Mouse (Mus musculus) heart, postnatal 0 days (tissue): ENCODE data around the gene Olfr1428. TPM values are rescaled to one million over a fixed set of nuclear protein-coding genes. Genes with fewer than 3 reads are reported as not detected.

Experiments
- polyA plus RNA-seq: library from polyadenylated mRNA; unstranded; fragments of >200 nt; fragmentation: Nextera tagmentation; extraction: Ambion mirVana; gene quantifications from 2 replicates; pipeline ENCODE4 v1.2.1, GENCODE M21; 2015
- total RNA-seq: library from RNA; depleted of rRNA; stranded (reverse); fragments of >200 nt; gene quantifications from 2 replicates; pipeline ENCODE4 v1.2.3, GENCODE M21; 2014; ENCODE audit warnings: low replicate concordance; rRNA removed

The Olfr1428 gene
- total and polyA plus RNA-seq, 2 experiments from 2014 or later, result not detected

Other genes with a start within 250 kb of the Olfr1428 start
- not detected in 2 replicates for gene Olfr1419, start 240.8 kb downstream of the Olfr1428 start, total RNA-seq
- gene Olfr1419, start 240.8 kb downstream of the Olfr1428 start, polyA plus RNA-seq, result not detected in 2 replicates
- not detected in 2 replicates for gene Olfr1420, start 229.3 kb downstream of the Olfr1428 start, total RNA-seq
- gene Olfr1420, start 229.3 kb downstream of the Olfr1428 start, polyA plus RNA-seq, result 0.11 TPM in 1 of 2 replicates, not detected in the other
- 12.9 and 14.7 TPM in 2 replicates for gene Patl1, start 203.5 kb downstream of the Olfr1428 start, total RNA-seq
- gene Patl1, start 203.5 kb downstream of the Olfr1428 start, polyA plus RNA-seq, result 10.0 and 11.5 TPM in 2 replicates
- 32.7 and 43.2 TPM in 2 replicates for gene Osbp, start 150.0 kb downstream of the Olfr1428 start, total RNA-seq
- gene Osbp, start 150.0 kb downstream of the Olfr1428 start, polyA plus RNA-seq, result 4.7 and 5.1 TPM in 2 replicates
- gene Olfr1423, start 74.6 kb downstream of the Olfr1428 start, total RNA-seq, result not detected in 2 replicates
- not detected in 2 replicates for gene Olfr1423, start 74.6 kb downstream of the Olfr1428 start, polyA plus RNA-seq
- not detected in 2 replicates for gene Olfr1424, start 53.2 kb downstream of the Olfr1428 start, total RNA-seq
- not detected in 2 replicates for gene Olfr1424, start 53.2 kb downstream of the Olfr1428 start, polyA plus RNA-seq
- not detected in 2 replicates for gene Olfr1425, start 38.2 kb downstream of the Olfr1428 start, total RNA-seq
- gene Olfr1425, start 38.2 kb downstream of the Olfr1428 start, polyA plus RNA-seq, result not detected in 2 replicates
- not detected in 2 replicates for gene Olfr1426, start 23.9 kb downstream of the Olfr1428 start, total RNA-seq
- gene Olfr1426, start 23.9 kb downstream of the Olfr1428 start, polyA plus RNA-seq, result not detected in 2 replicates
- not detected in 2 replicates for gene Olfr1427, start 12.6 kb downstream of the Olfr1428 start, total RNA-seq
- not detected in 2 replicates for gene Olfr1427, start 12.6 kb downstream of the Olfr1428 start, polyA plus RNA-seq
- not detected in 2 replicates for gene Olfr76, start 7.3 kb upstream of the Olfr1428 start, total RNA-seq
- not detected in 2 replicates for gene Olfr76, start 7.3 kb upstream of the Olfr1428 start, polyA plus RNA-seq
- not detected in 2 replicates for gene Olfr1555-ps1, start 54.2 kb upstream of the Olfr1428 start, total RNA-seq
- not detected in 2 replicates for gene Olfr1555-ps1, start 54.2 kb upstream of the Olfr1428 start, polyA plus RNA-seq
- gene Olfr1431, start 84.7 kb upstream of the Olfr1428 start, total RNA-seq, result not detected in 2 replicates
- not detected in 2 replicates for gene Olfr1431, start 84.7 kb upstream of the Olfr1428 start, polyA plus RNA-seq
- gene Olfr1432, start 116.7 kb upstream of the Olfr1428 start, total RNA-seq, result not detected in 2 replicates
- gene Olfr1432, start 116.7 kb upstream of the Olfr1428 start, polyA plus RNA-seq, result not detected in 2 replicates
- gene Olfr262, start 125.8 kb upstream of the Olfr1428 start, total RNA-seq, result not detected in 2 replicates
- not detected in 2 replicates for gene Olfr262, start 125.8 kb upstream of the Olfr1428 start, polyA plus RNA-seq
- gene Olfr235, start 145.1 kb upstream of the Olfr1428 start, total RNA-seq, result not detected in 2 replicates
- not detected in 2 replicates for gene Olfr235, start 145.1 kb upstream of the Olfr1428 start, polyA plus RNA-seq
- gene Olfr1434, start 164.0 kb upstream of the Olfr1428 start, total RNA-seq, result not detected in 2 replicates
- not detected in 2 replicates for gene Olfr1434, start 164.0 kb upstream of the Olfr1428 start, polyA plus RNA-seq
- gene Olfr1436, start 183.2 kb upstream of the Olfr1428 start, total RNA-seq, result not detected in 2 replicates
- gene Olfr1436, start 183.2 kb upstream of the Olfr1428 start, polyA plus RNA-seq, result not detected in 2 replicates
- gene Olfr1437, start 209.2 kb upstream of the Olfr1428 start, total RNA-seq, result not detected in 2 replicates
- not detected in 2 replicates for gene Olfr1437, start 209.2 kb upstream of the Olfr1428 start, polyA plus RNA-seq
- gene Olfr1438-ps1, start 220.0 kb upstream of the Olfr1428 start, total RNA-seq, result not detected in 2 replicates
- not detected in 2 replicates for gene Olfr1438-ps1, start 220.0 kb upstream of the Olfr1428 start, polyA plus RNA-seq